Mouse (Mus musculus): ENCODE data around the gene Olfr555. TPM values are rescaled to one million over a fixed set of nuclear protein-coding genes. Genes with fewer than 3 reads are reported as not detected.
"Not testable (repeated sequence)": the region's sequence is repeated elsewhere in the genome, so short reads cannot be mapped to it uniquely, and the experiment has no call there.

The Olfr555 gene
- not detected for total RNA-seq (2021)

DNA sequence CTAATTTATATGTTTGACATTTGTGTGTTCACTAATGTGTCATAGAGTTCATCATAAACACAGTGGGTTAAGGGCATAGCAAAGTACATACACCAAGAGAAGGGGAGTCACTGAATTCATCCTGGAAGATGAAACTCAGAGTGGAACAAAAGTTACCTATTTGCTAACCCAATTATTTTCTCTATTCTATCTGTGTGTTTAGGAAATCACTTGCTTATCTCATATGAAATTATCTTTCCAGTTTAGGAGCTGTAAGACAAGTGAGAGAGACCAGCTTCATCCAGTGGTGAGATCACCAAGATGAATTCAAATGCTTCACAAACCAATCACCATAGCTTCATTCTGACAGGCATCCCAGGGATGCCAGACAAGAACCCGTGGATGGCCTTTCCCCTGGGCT is at the start of gene Olfr555:
Gene Olfr555 (plus strand): TSS at position 301 of the 400 bp plus-strand sequence.
- no peak for DNase-seq (ENCODE audit: extremely low spot score in 1 of 2, low spot score in 1 of 2)

DNA sequence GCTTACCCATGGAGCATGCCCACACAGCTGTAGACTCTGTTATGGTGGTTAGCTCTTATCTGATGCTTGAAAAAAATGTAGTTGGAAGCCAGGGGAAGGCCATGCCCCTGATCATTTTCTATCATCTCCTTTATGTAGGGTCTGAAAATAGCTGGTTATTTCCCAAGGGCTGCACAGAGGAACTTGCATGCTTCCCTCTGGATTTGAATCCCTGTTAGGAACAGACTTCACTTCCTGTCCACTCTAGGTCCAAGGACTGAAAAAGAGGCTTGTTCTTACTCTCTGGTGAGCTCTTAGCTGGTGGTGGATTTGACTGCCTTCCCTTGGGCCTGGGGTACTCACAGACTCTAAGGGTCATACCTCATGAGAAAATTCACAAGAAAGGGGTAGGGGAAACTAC is 40.5 kb upstream of the Olfr555 start, which contains the start of gene Olfr553:
Gene Olfr553 (minus strand): TSS at position 101 of the 400 bp plus-strand sequence.
- DNase-seq (ENCODE audit: extremely low spot score in 1 of 2, low spot score in 1 of 2) = no peak

GRCm38 (mm10) chr7:102619608-102620007 is 39.0 kb upstream of the Olfr555 start:
- no peak for DNase-seq (ENCODE audit: extremely low spot score in 1 of 2, low spot score in 1 of 2)

- not testable (repeated sequence) for DNase-seq (ENCODE audit: extremely low spot score in 1 of 2, low spot score in 1 of 2)
These were observed 38.3 kb upstream of the Olfr555 start for GRCm38 (mm10) chr7:102620368-102620767.

GRCm38 (mm10) chr7:102636665-102637064 is 22.0 kb upstream of the Olfr555 start:
- peak in 1 of 2 experiments; percentile 48 for DNase-seq (ENCODE audit: extremely low spot score in 1 of 2, low spot score in 1 of 2)

DNA sequence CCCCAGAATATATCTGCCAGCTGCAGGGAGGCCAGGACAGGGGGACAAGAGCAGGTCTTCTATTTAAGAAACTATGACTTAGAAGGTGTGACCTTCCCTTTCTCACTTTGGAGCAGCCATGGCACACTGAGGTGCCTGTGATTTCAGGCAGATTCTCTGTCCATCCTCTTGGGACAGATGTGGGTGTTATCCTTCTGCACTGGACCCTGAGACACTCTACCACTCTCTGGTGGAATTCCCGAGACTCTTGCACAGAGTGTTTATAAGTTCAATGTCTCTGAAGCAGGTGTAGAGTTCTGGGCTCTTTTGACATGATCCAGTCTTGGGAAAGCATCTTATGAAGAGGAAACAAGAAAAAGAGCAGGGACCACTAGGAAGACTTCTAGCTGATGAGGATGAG is 20.5 kb upstream of the Olfr555 start, which contains the start of gene Olfr554:
Gene Olfr554 (plus strand): TSS at position 301 of the 400 bp plus-strand sequence.
- no peak for DNase-seq (ENCODE audit: extremely low spot score in 1 of 2, low spot score in 1 of 2)

DNA sequence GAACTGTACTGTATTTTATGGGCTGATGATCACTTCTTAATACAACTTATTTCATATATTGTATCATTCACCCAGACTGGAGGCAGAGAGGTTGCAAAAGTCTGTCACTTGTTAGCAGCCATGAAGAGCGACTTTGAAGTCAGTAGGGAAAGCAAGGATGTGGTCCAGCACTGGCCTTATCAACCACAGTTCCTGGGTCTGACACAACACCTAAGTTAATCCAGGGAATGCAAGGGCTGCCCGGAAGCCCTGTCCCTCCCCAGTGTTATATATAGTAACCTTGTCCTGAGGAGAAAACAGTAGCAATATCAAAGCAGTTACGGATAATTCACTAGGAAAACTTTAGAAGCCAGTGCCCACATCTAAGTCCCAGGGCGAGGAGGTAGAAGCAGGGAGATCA is 13.7 kb upstream of the Olfr555 start:
- DNase-seq (ENCODE audit: extremely low spot score in 1 of 2, low spot score in 1 of 2) = not testable (repeated sequence)

DNA sequence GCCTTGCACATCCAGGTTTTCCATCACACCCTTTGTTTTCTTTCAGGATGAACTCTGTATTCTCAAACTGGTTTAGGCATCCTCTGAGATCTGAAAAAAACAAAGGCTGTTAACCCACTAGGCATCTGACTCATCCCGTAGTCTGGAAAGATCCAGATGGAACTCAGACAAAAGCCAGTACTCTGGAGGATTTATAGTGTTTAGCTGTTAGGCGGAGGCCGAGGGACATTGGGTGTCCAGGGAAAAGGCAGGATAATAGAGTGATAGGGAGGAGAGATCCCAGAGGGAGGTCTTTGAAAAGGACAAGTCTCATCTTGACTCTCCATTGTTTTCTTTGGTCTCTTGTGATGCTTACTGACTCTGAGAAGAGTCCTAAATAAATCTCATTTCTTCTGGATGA is 6.0 kb downstream of the Olfr555 start, which contains the start of gene Olfr556:
Gene Olfr556 (plus strand): TSS at position 301 of the 400 bp plus-strand sequence.
- DNase-seq (ENCODE audit: extremely low spot score in 1 of 2, low spot score in 1 of 2) = no peak

DNA sequence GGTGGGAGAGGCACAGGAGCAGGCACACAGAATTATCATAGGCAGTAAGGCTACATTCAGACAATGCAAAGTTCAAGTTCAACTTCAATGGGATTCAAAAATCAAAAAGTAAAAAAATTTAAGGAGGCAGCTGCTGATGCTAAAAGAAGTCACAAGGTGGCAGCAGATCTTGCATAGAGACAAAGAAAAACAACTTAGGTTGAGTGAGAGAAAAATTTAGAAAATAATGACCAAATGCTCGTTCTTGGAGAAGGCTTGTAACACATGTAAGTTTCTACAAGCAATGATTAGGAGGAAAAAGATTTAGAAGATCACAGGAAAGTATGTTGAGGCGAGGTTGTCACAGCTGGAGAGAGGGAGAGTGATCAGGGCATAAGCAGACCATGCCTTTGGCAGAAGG is 6.8 kb downstream of the Olfr555 start:
- no peak for DNase-seq (ENCODE audit: extremely low spot score in 1 of 2, low spot score in 1 of 2)

DNA sequence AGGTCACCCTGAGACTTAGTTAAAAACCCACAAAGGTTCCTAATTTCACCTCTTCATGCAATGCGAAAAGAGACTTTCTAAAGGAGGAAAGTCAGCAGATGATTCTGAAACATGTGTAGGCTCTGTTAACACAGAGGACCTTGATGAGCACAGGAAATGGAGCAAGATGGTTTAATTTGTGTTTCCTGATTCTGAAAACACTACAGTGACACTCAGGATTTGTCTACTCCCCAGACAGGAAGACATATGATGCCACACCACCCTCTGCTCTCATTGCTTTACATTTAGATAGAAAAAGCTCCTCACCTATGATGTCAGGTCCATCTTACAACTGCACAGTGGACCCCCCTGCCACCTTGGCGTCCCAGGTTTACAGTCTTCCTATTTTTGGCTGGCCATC is 17.6 kb downstream of the Olfr555 start:
- no peak for DNase-seq (ENCODE audit: extremely low spot score in 1 of 2, low spot score in 1 of 2)

GRCm38 (mm10) chr7:102681916-102682315 is 23.3 kb downstream of the Olfr555 start:
- DNase-seq (ENCODE audit: extremely low spot score in 1 of 2, low spot score in 1 of 2) = no peak

DNA sequence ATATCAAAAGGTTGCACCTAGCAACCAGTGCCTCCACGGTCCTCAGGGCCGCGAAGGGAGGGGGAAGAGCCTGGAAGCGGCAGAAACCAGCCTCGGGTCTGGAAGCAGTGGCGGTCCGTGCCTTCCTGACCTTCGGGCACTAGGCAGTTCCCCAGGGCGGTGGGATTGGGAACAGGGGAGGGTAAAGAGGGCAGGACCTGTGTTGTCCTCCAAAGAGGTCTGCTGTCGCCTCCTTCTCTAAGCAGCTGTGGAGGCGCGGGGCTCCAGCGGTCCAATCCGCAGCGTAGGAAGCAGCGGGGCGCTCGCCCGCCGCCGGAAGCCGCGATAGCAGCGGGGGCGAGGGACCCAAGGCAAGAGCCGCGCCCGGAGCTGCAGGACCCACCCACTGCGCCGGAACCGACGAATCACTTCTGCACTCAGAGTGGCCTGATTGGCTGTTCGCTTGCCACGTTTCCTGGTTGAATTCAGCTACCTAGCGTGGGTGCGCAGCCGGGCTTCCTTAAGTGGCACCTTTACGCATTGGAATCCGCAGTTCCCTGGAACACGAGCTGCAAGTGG is 28.4 kb downstream of the Olfr555 start, which contains the start of gene Trim68:
Gene Trim68 (minus strand): TSS at position 384 of the 558 bp plus-strand sequence.
- DNase-seq (ENCODE audit: extremely low spot score in 1 of 2, low spot score in 1 of 2) = peak; percentile 73

DNA sequence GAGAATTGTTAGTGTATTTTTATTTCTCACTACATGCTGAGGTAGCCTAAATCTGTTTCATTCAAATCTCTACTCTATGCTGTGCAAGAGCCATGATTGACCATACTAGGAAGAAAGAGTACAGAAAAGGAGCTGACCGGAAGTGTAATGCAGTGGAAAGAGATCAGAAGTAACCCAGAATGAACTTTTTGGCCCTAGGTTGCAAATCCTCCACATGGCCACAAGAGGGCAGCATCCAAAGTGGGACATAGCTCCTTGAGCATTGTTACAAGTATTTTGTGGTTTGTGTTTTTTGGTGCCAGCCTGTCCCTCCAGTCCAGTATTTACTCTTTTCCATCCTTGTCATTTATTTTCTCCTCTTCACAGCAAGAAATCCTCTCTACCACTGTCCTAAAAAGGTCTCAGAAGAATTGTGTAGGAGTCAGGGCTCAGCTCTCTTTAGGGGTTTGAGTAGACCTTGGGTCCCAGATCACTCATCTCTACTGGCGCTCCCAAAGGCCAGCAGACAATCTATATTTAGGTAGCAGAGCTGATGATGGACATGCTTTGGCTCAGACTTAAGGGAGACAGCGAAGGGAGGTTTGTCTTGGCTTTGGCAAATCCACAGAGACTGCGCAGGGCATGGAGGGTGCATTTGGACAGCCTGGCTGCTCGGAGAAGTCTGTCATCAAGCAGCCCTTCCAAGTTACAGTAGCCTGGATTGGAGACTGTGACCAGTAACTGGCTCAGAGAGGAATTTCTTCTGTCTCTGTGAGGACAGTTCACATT is 36.9 kb downstream of the Olfr555 start, which contains the start of gene Olfr557:
Gene Olfr557 (plus strand): TSS at position 553 of the 768 bp plus-strand sequence.
- peak in 1 of 2 experiments; percentile 42 for DNase-seq (ENCODE audit: extremely low spot score in 1 of 2, low spot score in 1 of 2)

GRCm38 (mm10) chr7:102698461-102698860 is 39.8 kb downstream of the Olfr555 start:
- no peak for DNase-seq (ENCODE audit: extremely low spot score in 1 of 2, low spot score in 1 of 2)

DNA sequence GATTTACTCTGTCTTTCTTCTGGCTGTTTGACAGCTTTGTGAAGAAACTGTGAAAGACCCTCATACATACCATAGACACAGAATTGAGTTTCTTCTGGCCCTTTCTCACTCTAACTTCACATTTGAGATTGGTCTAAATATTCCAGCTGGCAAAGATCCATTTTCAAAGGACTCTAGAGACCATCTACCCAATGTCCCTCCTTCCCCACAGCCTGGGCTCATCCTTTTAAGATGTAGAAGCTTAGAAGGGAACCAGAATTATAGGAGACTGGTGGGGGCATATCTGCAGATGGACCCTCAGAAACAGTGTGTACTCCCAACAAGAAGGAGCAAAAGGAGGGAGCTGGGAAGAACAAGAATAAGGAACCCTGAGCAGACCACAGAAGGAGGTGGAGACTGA is 43.3 kb downstream of the Olfr555 start, which contains the start of gene Olfr558:
Gene Olfr558 (plus strand): TSS at position 301 of the 400 bp plus-strand sequence.
- no peak for DNase-seq (ENCODE audit: extremely low spot score in 1 of 2, low spot score in 1 of 2)

Other genes with a start within 250 kb of the Olfr555 start
- 10 to 100 TPM; 10.2 to 10.8 TPM for gene Rrm1, start 217.1 kb upstream of the Olfr555 start, total RNA-seq (2021)
- gene Olfr543, start 177.1 kb upstream of the Olfr555 start, total RNA-seq (2021) = not detected
- gene Olfr544, start 170.5 kb upstream of the Olfr555 start, total RNA-seq (2021) = not detected
- gene Olfr545, start 159.2 kb upstream of the Olfr555 start, total RNA-seq (2021) = not detected
- gene Olfr547, start 124.1 kb upstream of the Olfr555 start, total RNA-seq (2021) = not detected
- gene Olfr548-ps1, start 117.9 kb upstream of the Olfr555 start, total RNA-seq (2021) = not detected
- not detected for gene Olfr549, start 109.0 kb upstream of the Olfr555 start, total RNA-seq (2021)
- gene Trim21, start 93.3 kb upstream of the Olfr555 start, total RNA-seq (2021) = 1 to 10 TPM; 2.1 to 3.6 TPM
- gene Olfr550, start 87.4 kb upstream of the Olfr555 start, total RNA-seq (2021) = 1 to 10 TPM in 1 of 2 experiments, under 1 TPM in 1; 0.89 to 1.3 TPM
- gene Olfr551, start 66.9 kb upstream of the Olfr555 start, total RNA-seq (2021) = not detected
- under 1 TPM in 1 of 2 experiments, not detected in 1; 0.10 TPM for gene Olfr552, start 61.1 kb upstream of the Olfr555 start, total RNA-seq (2021)
- gene Olfr553, start 40.6 kb upstream of the Olfr555 start, total RNA-seq (2021) = not detected
- gene Olfr554, start 20.4 kb upstream of the Olfr555 start, total RNA-seq (2021) = not detected
- gene Olfr556, start 6.1 kb downstream of the Olfr555 start, total RNA-seq (2021) = under 1 TPM in 1 of 2 experiments, not detected in 1; 0.10 TPM
- gene Trim68, start 28.5 kb downstream of the Olfr555 start, total RNA-seq (2021) = 1 to 10 TPM; 4.5 to 7.6 TPM
- gene Olfr557, start 37.1 kb downstream of the Olfr555 start, total RNA-seq (2021) = not detected
- gene Olfr558, start 43.4 kb downstream of the Olfr555 start, total RNA-seq (2021) = under 1 TPM; 0.49 TPM
- gene Olfr33, start 60.2 kb downstream of the Olfr555 start, total RNA-seq (2021) = not detected
- not detected for gene Olfr559, start 68.7 kb downstream of the Olfr555 start, total RNA-seq (2021)
- not detected for gene Olfr560, start 100.5 kb downstream of the Olfr555 start, total RNA-seq (2021)
- under 1 TPM in 1 of 2 experiments, not detected in 1; 0.12 TPM for gene Olfr78, start 100.6 kb downstream of the Olfr555 start, total RNA-seq (2021)
- not detected for gene Olfr561, start 112.4 kb downstream of the Olfr555 start, total RNA-seq (2021)
- gene Olfr564, start 144.7 kb downstream of the Olfr555 start, total RNA-seq (2021) = not detected
- gene Olfr566, start 199.9 kb downstream of the Olfr555 start, total RNA-seq (2021) = not detected
- gene Olfr568, start 218.3 kb downstream of the Olfr555 start, total RNA-seq (2021) = not detected
- gene Olfr569, start 232.1 kb downstream of the Olfr555 start, total RNA-seq (2021) = not detected
- not detected for gene Olfr570, start 235.8 kb downstream of the Olfr555 start, total RNA-seq (2021)

Measured in layer of hippocampus, postnatal 25 days (tissue).